Mouse (Mus musculus) lung, postnatal 14 days (tissue): ENCODE data around the gene Galm.
"Not testable (repeated sequence)": the region's sequence is repeated elsewhere in the genome, so short reads cannot be mapped to it uniquely, and the experiment has no call there.

Experiments used
- DNase-seq: peaks from one replicate; pipeline ENCODE4 v3.0.0; 2021

Galm gene

DNA sequence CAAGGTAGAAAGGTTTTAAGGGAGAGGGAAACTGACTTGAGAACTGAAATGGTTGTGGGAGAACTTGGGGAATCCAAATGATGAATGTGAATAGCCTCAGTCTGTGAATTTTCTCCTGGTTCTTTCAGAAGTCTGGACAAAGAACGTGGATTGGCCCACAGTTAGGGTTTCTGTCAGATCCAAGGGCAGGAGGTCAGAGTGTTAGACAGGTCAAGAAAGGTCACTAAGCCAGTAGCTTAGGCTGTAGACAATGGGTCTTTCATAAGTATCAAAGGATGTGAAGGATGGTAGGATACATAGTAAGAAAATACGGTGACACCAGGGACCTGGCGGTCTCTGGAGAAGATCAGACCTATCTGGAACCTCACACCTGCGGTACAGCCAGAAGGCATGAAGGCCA is 40.2 kb downstream of the Galm start:
- DNase-seq, result no peak

DNA sequence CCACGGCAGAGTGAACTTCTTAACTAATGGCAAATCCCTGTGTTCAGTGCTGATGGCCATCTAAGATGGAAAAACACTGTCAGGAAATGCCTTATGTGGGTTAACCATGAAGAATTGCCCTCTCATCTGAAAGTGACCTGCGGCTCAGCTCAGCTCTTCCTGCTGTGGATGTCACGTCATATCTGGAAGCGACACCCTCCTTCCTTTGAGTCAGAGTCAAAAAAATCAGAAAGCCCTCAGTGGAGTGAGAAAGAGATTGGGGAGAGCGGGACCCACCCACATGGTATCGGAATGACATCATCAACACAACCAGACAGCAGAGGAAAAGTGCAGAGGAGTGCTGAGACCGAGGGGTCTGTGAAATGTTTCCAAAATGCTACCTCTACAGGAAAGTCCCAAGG is 40.6 kb downstream of the Galm start:
- no peak for DNase-seq

DNA sequence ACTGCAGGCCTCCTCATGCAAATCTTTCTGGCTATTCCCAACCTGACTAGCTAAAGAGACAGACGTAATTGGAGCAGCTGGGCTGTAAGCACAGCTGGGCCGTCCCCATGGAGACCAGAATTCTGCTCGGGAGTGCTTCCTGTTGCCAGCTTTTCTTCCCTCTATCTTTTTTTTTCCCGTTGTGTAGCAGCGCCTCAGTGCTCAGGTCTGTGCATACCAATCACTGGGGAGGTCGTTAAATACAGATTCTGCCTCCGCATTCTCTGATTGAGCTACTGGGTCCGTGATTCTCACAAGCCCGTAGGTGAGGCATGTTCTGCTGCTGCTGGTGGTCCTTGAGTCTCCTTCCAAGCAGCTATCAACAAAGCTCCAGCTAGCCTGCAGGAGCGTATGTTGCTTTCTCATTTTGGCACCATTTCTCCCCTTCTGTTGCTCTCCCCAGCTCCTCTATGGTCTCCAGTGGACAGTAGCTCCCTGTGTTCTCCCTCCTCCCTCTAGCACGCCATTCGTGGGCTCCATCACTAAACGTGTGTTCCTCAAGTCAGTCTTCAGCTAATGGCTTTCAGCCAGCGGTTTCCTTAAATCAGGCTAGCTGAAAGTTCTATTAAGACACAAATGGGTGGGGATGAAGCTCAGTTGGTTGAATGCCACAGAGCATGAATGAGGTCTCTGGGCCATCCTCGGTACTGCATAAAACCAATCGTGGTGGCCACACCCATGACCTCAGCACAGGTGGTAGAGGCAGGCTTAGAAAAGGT is 41.3 kb downstream of the Galm start:
- no peak for DNase-seq

DNA sequence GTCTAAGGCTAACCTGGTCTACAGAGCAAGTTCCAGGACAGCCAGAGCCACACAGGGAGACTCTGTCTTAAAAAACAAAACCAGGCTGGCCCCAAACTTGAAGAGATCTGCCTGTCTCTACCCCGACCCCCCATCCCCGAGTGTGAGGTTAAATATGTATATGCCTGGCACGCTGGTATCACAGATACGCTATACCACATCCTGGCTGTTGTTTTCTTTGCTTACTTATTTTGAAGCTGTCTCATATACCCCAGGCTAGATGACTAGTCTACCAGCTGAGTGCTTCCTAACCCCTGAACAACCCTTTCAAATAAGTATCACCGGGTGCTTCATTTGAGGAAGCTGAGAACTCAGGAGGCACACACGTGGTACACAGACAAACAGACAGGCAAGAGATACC is 42.5 kb downstream of the Galm start:
- DNase-seq, result no peak

GRCm38 (mm10) chr17:80170951-80171350 is 43.7 kb downstream of the Galm start:
- DNase-seq, result no peak

GRCm38 (mm10) chr17:80171948-80172347 is 44.7 kb downstream of the Galm start:
- DNase-seq, result no peak

- no peak for DNase-seq
Observed at GRCm38 (mm10) chr17:80172761-80173160, 45.5 kb downstream of the Galm start.

- no peak for DNase-seq
Observed at GRCm38 (mm10) chr17:80173708-80174107, 46.4 kb downstream of the Galm start.

DNA sequence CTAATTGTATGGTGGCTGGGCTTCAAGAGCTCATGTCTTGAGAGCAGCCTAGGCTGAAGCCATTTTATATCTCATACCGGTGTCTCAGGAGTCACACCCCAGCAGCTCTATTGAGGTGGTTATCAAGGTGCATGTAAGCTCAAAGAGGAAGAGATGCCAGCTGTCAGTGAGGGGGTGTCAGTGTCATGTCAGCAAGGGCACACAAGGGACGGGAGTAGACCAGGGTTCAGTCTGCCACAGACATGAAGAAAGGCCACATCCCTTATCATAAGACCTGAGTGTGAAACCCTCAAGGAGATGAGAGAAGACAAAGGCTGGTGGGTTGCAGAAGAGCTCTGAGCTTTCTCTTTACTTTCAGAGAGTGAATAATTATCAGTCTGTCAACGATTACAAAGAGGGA is 46.9 kb downstream of the Galm start:
- DNase-seq, result no peak

DNA sequence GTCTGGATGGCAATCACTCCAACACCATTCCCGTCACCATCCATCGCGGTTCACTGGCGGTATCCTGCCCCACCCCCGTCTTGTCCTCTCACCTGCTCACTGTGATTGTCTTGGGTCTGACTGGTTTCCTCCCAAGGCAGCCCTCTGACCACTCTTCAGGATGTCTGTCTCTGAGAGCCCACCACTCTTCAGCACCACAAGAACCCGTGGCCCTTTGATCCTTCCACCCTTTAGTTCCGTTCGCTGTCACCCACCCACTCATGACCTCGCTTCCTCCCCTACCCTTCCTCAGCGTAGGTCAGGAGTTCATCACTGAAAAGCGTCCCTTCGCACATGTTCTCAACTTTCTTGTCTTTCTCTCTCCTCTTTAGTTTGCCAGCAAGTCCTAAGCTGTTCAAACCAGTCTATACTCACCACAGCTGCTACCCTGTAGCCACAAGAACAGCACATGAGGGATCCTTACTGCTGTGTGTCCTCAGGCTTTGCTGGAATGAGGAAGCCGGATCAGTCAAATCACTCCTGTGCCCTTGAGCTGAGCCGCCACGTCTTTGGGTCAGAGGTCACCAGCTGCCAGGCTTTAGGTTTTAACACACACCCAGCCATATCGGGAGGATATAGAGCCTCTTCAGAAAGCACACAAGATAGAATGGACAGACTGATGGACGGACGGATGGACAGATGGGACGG is 47.6 kb downstream of the Galm start:
- DNase-seq, result no peak

- DNase-seq, result no peak
Observed at GRCm38 (mm10) chr17:80175386-80175739, 48.1 kb downstream of the Galm start.

DNA sequence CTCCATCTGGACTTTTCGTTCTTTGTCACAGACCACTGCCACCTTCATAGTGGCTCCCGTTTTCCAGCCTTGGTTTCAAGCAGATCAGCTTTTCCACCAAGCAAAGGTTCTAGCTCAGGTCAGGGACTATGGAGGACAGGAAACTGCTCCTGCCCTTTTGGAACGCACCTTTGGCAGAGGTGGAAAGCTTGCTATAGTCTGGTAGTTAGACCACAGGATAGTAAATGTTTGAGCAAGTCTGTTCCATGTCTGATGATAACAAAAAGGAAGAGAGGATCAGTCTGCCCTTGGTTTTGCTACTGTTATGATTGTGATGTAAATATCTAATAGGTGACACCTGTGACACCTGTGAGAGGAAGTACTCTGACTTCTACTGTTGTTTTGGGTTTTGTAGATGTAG is 48.7 kb downstream of the Galm start:
- no peak for DNase-seq

DNA sequence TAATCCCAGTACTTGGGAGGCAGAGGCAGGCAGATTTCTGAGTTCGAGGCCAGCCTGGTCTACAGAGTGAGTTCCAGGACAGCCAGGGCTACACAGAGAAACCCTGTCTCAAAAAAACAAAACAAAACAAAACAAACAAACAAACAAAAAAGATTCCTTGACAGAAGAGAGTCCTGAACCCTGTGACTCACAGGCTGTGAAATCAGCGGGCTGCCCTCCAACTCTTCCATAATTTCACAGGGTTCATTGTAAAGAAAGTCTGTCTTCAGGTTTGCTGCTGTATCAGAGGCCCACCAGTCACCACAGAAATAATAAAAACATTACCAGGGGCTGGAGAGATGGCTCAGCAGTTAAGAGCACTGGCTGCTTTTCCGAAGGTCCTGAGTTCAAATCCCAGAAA is 51.6 kb downstream of the Galm start:
- not testable (repeated sequence) for DNase-seq

DNA sequence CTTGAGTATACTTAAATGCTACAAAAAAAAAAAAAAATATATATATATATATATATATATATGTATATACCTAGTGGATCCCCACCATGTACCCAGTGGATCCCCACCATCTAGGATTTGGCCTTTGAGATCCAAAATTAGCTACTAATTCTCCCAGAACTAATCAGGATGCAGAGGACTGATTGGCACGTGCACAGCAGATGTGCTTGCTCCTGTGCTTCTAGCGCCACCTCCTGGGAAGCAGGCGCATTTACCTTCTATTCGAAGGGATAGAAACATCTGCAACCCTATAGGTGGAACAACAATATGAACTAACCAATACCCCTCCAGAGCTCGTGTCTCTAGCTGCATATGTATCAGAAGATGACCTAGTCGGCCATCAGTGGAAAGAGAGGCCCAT is 52.7 kb downstream of the Galm start:
- DNase-seq, result peak; percentile 83

GRCm38 (mm10) chr17:80180468-80180867 is 53.2 kb downstream of the Galm start:
- no peak for DNase-seq

GRCm38 (mm10) chr17:80183615-80184014 is 56.3 kb downstream of the Galm start:
- no peak for DNase-seq

DNA sequence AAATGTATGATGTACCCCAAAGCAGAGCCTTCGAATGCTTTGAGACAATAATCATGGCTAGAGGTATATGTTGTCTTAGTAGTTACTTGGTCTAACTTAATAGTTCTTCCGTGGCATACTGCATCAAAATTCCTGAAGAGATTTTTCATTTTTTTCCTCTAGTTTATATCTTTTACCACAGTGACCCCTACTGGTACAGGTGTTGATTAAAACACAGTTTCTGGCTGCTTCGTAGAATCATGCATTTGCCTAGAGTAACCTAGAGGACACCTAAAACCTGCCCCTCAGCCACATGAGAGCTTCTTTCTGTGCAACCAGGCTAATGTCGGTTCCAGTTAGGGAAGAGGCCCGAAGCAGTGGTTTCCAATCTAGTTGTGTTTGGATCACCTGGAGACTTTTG is 65.8 kb downstream of the Galm start:
- DNase-seq, result no peak

DNA sequence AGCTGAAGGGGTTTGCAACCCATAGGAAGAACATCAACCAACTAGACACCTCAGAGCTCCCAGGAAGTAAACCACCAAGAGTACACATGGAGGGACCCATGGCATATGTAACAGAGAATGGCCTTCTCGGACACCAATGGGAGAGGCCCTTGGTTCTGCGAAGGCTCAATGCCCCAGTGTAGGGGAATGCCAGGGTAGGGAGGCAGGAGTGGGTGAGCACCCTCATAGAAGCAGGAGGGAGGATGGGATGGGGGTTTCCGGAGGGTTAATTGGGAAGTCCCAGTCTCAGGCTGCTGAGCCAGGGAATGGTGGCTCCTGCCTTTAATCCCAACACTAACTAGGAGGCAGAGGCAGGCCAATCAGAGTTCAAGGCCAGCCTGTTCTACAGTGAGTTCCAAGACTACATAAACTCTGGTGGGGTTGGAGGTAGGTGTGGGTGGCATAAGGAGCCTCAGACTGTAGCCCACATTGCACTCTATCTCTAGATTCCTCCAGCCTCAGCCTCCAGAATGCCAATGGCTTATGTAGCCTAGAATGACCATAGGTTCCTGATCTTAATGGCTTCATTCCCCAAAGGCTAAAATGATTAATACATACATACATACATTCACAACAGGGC is 72.0 kb downstream of the Galm start:
- DNase-seq, result no peak

- DNase-seq, result no peak
Observed at GRCm38 (mm10) chr17:80205657-80206056, 78.4 kb downstream of the Galm start.

DNA sequence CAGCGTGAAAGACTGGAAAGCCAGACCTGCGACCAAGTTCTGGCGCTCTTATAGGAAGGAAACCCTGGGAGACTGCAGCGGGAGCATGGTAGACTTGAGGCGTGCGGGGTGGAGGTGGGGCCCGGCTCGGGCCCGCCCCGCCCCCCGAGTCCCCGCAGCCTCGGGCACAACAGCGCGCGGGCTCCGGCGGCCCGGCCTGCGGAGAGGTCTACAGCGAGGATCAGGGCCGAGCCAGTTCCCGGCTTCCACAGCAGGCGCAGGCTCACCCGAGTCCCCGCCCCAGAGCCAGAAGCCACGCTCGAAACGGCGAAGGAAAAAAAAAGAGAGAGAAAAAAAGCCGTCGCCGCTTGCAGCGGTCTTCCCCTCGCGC is 79.0 kb downstream of the Galm start:
- no peak for DNase-seq

DNA sequence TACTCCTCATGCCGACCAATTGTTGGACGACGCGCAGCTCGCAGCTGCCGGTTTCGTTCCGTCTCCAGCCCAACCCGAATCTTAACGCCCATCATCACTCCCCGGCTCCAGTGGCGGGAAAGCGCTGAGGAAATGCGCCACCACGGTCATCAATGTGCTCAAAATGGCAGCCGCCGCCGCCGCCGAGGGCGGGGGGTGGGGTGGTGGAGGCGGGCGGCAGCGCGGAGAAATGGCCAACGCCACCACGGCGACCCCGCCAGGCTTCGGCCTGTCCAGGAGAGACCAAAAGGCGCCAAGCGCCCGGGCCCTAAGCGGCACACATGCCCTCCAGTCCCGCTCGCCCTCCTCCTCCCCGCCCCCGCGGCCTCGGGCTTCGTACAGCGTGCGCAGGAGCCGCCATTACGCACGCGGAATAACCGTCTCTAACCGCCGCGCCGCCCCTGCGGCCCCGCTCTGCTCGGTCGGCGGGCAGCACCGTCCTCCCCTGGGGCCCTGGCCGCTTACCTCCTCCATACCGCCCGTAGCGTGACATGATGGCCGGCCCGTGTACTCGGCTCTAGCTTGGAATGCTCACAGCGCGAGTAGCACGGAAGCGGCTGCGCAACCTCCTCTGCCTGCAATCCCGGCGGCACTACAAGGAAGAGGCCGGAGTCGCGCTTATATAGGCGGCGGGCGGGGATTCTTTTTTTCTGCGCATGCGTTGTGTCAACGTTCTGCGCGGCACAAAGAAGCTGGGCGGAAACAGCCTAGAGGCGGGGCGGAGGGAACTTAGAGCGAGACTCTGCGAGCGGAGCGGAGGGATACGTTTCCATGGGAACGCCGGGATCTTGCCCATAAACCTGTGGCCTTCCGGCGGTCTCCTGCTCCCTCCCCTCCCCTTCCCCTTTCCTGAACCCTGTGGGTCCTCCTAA is 79.7 kb downstream of the Galm start, which contains the start of the genes Srsf7 and Ttc39d:
Gene Srsf7, minus strand, starts transcription at position 637 of the 911 bp plus-strand sequence.
Gene Ttc39d, plus strand, starts transcription at position 790 of the 911 bp plus-strand sequence.
- peak; percentile 99 for DNase-seq

DNA sequence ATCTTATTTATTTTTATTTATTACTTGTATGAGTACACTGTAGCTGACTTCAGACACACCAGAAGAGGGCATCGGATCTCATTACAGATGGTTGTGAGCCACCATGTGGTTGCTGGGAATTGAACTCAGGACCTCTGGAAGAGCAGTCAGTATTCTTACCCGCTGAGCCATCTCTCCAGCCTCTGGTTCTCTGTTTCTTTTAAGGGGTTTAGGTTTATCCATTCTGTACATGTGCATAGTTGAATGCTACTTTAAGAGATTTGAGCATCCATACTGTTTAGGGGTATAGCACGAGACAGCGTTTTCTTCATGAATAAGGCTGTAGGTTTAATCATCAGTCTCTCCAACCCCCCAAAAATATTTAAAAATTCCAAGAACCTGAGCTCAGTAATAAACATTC is 86.7 kb downstream of the Galm start:
- DNase-seq, result not testable (repeated sequence)

- no peak for DNase-seq
Observed at GRCm38 (mm10) chr17:80220131-80220530, 92.9 kb downstream of the Galm start.
